Mouse (Mus musculus) neural tube, embryonic 12.5 days (tissue): ENCODE measurements at regions not wholly inside any gene's neighbourhood (a gene's known extent, or its start where the extent isn't known, plus 50 kb on each side); places are given as distances from the start of the nearest gene placed in this dataset.

ENCODE experiments used
- ATAC-seq: fragments of 200-750 bp; cut with Nextera tagmentation; 2 replicates; pipeline ENCODE4 v1.8.0; 2017; ENCODE audit warnings: low read depth, mild to moderate bottlenecking, moderate TSS enrichment, moderate library complexity; ENCODE audit not compliant: low FRiP score
- H3K27ac ChIP-seq: fragments of 300-500 bp; sonication (generic); 2 replicates; pipeline ENCODE4 v1.5.1; 2016
- H3K27me3 ChIP-seq: fragments of 300-500 bp; sonication (generic); replicated peaks from 2 replicates; pipeline ENCODE4 v1.6.1; 2016; ENCODE audit warnings: mild to moderate bottlenecking
- H3K36me3 ChIP-seq: fragments of 300-500 bp; sonication (generic); 2 replicates; pipeline ENCODE4 v1.6.1; 2016; ENCODE audit warnings: mild to moderate bottlenecking
- H3K4me1 ChIP-seq: fragments of 300-500 bp; sonication (generic); 2 replicates; pipeline ENCODE4 v1.6.1; 2016
- H3K4me2 ChIP-seq: fragments of 300-500 bp; sonication (generic); replicated peaks from 2 replicates; pipeline ENCODE4 v1.6.1; 2016; ENCODE audit warnings: mild to moderate bottlenecking
- H3K4me3 ChIP-seq: fragments of 300-500 bp; sonication (generic); 2 replicates; pipeline ENCODE4 v1.5.1; 2016
- H3K9ac ChIP-seq: fragments of 300-500 bp; sonication (generic); 2 replicates; pipeline ENCODE4 v1.6.1; 2016; ENCODE audit warnings: mild to moderate bottlenecking
- H3K9me3 ChIP-seq: fragments of 300-500 bp; sonication (generic); 2 replicates; pipeline ENCODE4 v1.6.1; 2016; ENCODE audit warnings: mild to moderate bottlenecking
- WGBS: fragments of 180-500 bp; shearing (Covaris S2); methylation state at CpG from one replicate; pipeline ENCODE4 v1.1.7; 2016; 5-methylcytosine and 5-hydroxymethylcytosine counted together

DNA sequence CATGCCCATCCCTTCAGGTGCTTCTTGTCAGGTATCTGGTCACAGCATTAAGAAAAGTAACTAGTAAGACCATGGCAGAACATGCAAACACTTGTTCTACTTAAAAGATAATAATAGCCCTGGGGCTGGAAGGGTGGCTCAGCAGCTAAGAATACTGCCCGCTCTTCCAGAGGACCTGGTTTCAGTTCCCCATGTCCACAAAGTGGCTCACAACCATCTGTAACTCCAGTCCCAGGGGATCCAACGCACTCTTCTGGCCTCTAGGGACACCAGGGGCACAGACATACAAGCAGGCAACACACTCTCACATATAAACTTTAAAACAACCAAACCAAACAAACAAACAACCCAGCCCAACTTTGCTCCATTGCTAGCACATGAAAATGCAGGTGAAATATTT, 55.2 kb upstream of the Ppp2r5a start:
- H3K4me3 ChIP-seq: no peak overlapping the region
- no peak for ATAC-seq
- H3K4me1 ChIP-seq: peaks cover 10% of the 10 kb centered on the region
- H3K27ac ChIP-seq: no peak overlapping the region
- H3K27me3 ChIP-seq: no peaks in the 10 kb centered on the region
- no peaks in the 10 kb centered on the region for H3K9me3 ChIP-seq
- no peak overlapping the region for H3K4me2 ChIP-seq
- H3K36me3 ChIP-seq: no peaks in the 10 kb centered on the region
- H3K9ac ChIP-seq: no peak overlapping the region
- 85% methylated on average over 2 of the region's 2 CpGs for WGBS

DNA sequence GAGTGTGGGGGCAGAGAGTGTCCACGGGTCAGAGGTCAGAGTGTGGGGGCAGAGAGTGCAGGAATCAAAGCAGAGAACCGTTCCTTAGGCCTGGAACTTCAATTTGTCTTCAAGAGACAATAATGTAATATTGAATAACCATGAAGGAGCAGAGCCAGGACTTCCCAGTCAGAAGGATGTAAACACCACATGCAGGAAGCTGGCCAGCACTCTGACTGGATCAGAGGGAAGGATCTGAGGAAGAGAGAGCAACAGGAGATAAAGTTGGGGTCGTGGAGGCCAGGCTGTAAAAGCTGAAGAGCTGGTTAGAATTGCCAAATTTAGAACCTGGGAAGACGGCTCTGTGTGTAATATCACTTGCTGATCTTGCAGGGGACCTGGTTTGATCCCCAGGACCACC, 54.0 kb upstream of the Ppp2r5a start:
- Histone ChIP-seq H3K9me3 (no peaks in the 10 kb centered on the region), H3K4me2 (no peak overlapping the region), H3K4me1 (peaks cover 6% of the 10 kb centered on the region), H3K27me3 (no peaks in the 10 kb centered on the region), H3K4me3 (no peak overlapping the region), H3K36me3 (no peaks in the 10 kb centered on the region), H3K27ac (no peak overlapping the region), H3K9ac (no peak overlapping the region)
- ATAC-seq: no peak
- 69% methylated on average over 4 of the region's 4 CpGs for WGBS

DNA sequence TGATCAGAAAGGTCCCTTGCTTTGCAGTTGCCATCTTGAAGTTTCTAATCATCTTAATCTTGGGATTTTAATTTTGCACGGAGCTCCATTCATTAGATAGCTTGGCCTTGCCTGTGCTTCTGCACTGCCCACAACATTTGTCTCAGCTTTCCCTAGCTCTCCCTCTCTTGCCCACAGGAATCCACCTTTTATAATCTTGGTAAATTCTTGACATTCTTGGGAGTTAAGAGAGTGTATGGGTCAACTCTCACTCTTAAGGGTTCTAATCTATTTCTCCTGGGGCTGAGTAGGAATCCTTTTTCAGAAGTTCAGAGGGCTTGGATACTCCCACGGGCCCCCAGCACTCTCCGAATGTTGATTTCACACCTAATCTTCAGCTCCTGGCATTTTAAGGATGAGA, 51.5 kb upstream of the Ppp2r5a start:
- WGBS: 62% methylated on average over 3 of the region's 3 CpGs
- Histone ChIP-seq H3K4me2 (no peak overlapping the region), H3K4me1 (no peaks in the 10 kb centered on the region), H3K36me3 (no peaks in the 10 kb centered on the region), H3K9ac (no peak overlapping the region), H3K9me3 (no peaks in the 10 kb centered on the region), H3K27ac (no peak overlapping the region), H3K27me3 (no peaks in the 10 kb centered on the region), H3K4me3 (no peak overlapping the region)
- ATAC-seq: no peak

DNA sequence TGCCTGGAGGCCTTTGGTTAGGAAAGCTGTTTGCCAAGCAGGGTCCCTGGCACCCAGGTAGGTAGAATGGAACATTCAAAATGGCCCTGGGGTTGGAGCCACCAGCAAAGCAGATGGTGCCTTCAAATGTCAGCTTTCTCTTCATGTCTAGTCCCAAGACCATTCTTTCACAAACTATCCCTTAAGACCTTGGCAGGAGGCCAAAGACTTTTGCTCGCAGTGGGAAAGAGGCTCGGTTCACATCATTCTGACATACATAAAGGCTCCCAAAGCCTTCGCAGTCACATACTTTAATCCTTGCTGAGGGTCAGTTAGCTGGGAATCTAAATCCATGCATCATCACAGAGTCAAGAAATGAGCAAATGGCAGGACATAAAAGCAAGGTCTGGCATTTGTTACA, 50.5 kb upstream of the Ppp2r5a start:
- no peak overlapping the region for H3K27ac ChIP-seq
- no peaks in the 10 kb centered on the region for H3K4me1 ChIP-seq
- H3K9me3 ChIP-seq: no peaks in the 10 kb centered on the region
- 59% methylated on average over 3 of the region's 3 CpGs for WGBS
- no peak overlapping the region for H3K4me3 ChIP-seq
- ATAC-seq: no peak
- H3K36me3 ChIP-seq: no peaks in the 10 kb centered on the region
- H3K4me2 ChIP-seq: no peak overlapping the region
- H3K9ac ChIP-seq: no peak overlapping the region
- no peaks in the 10 kb centered on the region for H3K27me3 ChIP-seq
